Mouse (Mus musculus): ENCODE data around the gene Rpf2. TPM values are rescaled to one million over a fixed set of nuclear protein-coding genes. Genes with fewer than 3 reads are reported as not detected.
A peak's percentile ranks its signal among the peaks of the same experiment; 100 is the strongest.

Gene Rpf2
- polyA plus RNA-seq (2015; fragmentation: Nextera tagmentation; extraction: Ambion mirVana), result 50.6 and 52.4 TPM in 2 replicates

- no peaks in the 10 kb centered on the region for H3K27me3 ChIP-seq (ENCODE audit: control insufficient read depth, insufficient read depth, low read depth, low read length)
- H3K36me3 ChIP-seq (ENCODE audit: control insufficient read depth, insufficient read depth, low read length), result peaks cover 29% of the 10 kb centered on the region
- H3K9ac ChIP-seq (ENCODE audit: low read length), result peak within 1 kb of the TSS; percentile 80
- H3K4me2 ChIP-seq (ENCODE audit: low read depth, low read length), result peak within 1 kb of the TSS; percentile 80
- peak; percentile 94 for ATAC-seq (ENCODE audit: low read depth)
- H3K9me3 ChIP-seq (ENCODE audit: control insufficient read depth, low read length), result no peaks in the 10 kb centered on the region
- H3K4me3 ChIP-seq (ENCODE audit: low read length), result peak within 1 kb of the TSS; percentile 86
- 0 out of 2 replicates have a peak, but pooled peaks cover 5% of the 10 kb centered on the region for H3K4me1 ChIP-seq (replicated peaks; ENCODE audit: control insufficient read depth, insufficient read depth, low read length)
- under 1% methylated on average over 54 of the region's 54 CpGs for WGBS
- H3K27ac ChIP-seq (ENCODE audit: low read length), result peak within 1 kb of the TSS; percentile 70
Observed at GRCm38 (mm10) chr10:40246374-40247165, at the start of gene Rpf2. Rpf2 (minus strand) TSS chr10:40247036.

- Histone ChIP-seq H3K4me2 (ENCODE audit: low read depth, low read length) (no peak overlapping the region), H3K27me3 (ENCODE audit: control insufficient read depth, insufficient read depth, low read depth, low read length) (no peaks in the 10 kb centered on the region), H3K4me1 (replicated peaks; ENCODE audit: control insufficient read depth, insufficient read depth, low read length) (no peaks in the 10 kb centered on the region), H3K36me3 (ENCODE audit: control insufficient read depth, insufficient read depth, low read length) (peaks cover 12% of the 10 kb centered on the region), H3K27ac (ENCODE audit: low read length) (no peak overlapping the region), H3K4me3 (ENCODE audit: low read length) (no peak overlapping the region), H3K9ac (ENCODE audit: low read length) (no peak overlapping the region), H3K9me3 (ENCODE audit: control insufficient read depth, low read length) (no peaks in the 10 kb centered on the region)
- WGBS, result 91% methylated on average over 6 of the region's 6 CpGs
- no peak for ATAC-seq (ENCODE audit: low read depth)
Observed at GRCm38 (mm10) chr10:40292640-40293039, 45.8 kb upstream of the Rpf2 start.

GRCm38 (mm10) chr10:40286767-40287166, 39.9 kb upstream of the Rpf2 start:
- Histone ChIP-seq H3K9ac (ENCODE audit: low read length) (no peak overlapping the region), H3K4me2 (ENCODE audit: low read depth, low read length) (no peak overlapping the region), H3K4me1 (replicated peaks; ENCODE audit: control insufficient read depth, insufficient read depth, low read length) (no peaks in the 10 kb centered on the region), H3K4me3 (ENCODE audit: low read length) (no peak overlapping the region), H3K27me3 (ENCODE audit: control insufficient read depth, insufficient read depth, low read depth, low read length) (no peaks in the 10 kb centered on the region), H3K27ac (ENCODE audit: low read length) (no peak overlapping the region), H3K36me3 (ENCODE audit: control insufficient read depth, insufficient read depth, low read length) (peaks cover 17% of the 10 kb centered on the region), H3K9me3 (ENCODE audit: control insufficient read depth, low read length) (no peaks in the 10 kb centered on the region)
- ATAC-seq (ENCODE audit: low read depth), result no peak
- WGBS, result 91% methylated on average over 1 of the region's 1 CpGs

- Histone ChIP-seq H3K9ac (ENCODE audit: low read length) (no peak overlapping the region), H3K27me3 (ENCODE audit: control insufficient read depth, insufficient read depth, low read depth, low read length) (no peaks in the 10 kb centered on the region), H3K27ac (ENCODE audit: low read length) (no peak overlapping the region), H3K4me3 (ENCODE audit: low read length) (no peak overlapping the region), H3K4me1 (replicated peaks; ENCODE audit: control insufficient read depth, insufficient read depth, low read length) (no peaks in the 10 kb centered on the region), H3K9me3 (ENCODE audit: control insufficient read depth, low read length) (no peaks in the 10 kb centered on the region), H3K36me3 (ENCODE audit: control insufficient read depth, insufficient read depth, low read length) (peaks cover 14% of the 10 kb centered on the region), H3K4me2 (ENCODE audit: low read depth, low read length) (no peak overlapping the region)
- 90% methylated on average over 1 of the region's 1 CpGs for WGBS
- ATAC-seq (ENCODE audit: low read depth), result no peak
Observed at GRCm38 (mm10) chr10:40285571-40285970, 38.7 kb upstream of the Rpf2 start.

DNA sequence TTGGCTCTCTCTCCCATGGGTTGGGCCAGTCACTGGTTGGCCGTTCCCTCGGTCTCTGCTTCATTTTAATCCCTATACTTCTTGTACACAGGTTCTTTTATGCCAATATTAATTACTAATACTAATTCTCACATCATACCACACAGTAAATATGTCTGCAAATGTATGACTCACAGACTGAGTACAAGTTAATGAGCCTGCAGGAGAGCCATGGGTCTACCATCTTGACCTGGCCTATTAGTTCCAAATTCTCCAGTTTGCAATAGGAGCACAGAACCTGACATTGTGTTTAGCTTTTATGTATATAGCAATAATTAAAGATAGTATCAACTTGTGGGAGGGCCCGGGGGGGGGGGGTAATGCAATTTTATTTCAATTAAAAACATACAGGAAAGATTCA, 38.2 kb upstream of the Rpf2 start:
- Histone ChIP-seq H3K4me3 (ENCODE audit: low read length) (no peak overlapping the region), H3K4me2 (ENCODE audit: low read depth, low read length) (no peak overlapping the region), H3K36me3 (ENCODE audit: control insufficient read depth, insufficient read depth, low read length) (peaks cover 12% of the 10 kb centered on the region), H3K9ac (ENCODE audit: low read length) (no peak overlapping the region), H3K27me3 (ENCODE audit: control insufficient read depth, insufficient read depth, low read depth, low read length) (no peaks in the 10 kb centered on the region), H3K9me3 (ENCODE audit: control insufficient read depth, low read length) (no peaks in the 10 kb centered on the region), H3K27ac (ENCODE audit: low read length) (no peak overlapping the region), H3K4me1 (replicated peaks; ENCODE audit: control insufficient read depth, insufficient read depth, low read length) (no peaks in the 10 kb centered on the region)
- no peak for ATAC-seq (ENCODE audit: low read depth)
- WGBS, result 89% methylated on average over 3 of the region's 3 CpGs

GRCm38 (mm10) chr10:40284179-40284831, 37.5 kb upstream of the Rpf2 start:
- Histone ChIP-seq H3K27ac (ENCODE audit: low read length) (no peak overlapping the region), H3K27me3 (ENCODE audit: control insufficient read depth, insufficient read depth, low read depth, low read length) (no peaks in the 10 kb centered on the region), H3K9ac (ENCODE audit: low read length) (no peak overlapping the region), H3K36me3 (ENCODE audit: control insufficient read depth, insufficient read depth, low read length) (peaks cover 10% of the 10 kb centered on the region), H3K4me1 (replicated peaks; ENCODE audit: control insufficient read depth, insufficient read depth, low read length) (no peaks in the 10 kb centered on the region), H3K4me3 (ENCODE audit: low read length) (no peak overlapping the region), H3K9me3 (ENCODE audit: control insufficient read depth, low read length) (no peaks in the 10 kb centered on the region), H3K4me2 (ENCODE audit: low read depth, low read length) (no peak overlapping the region)
- no peak for ATAC-seq (ENCODE audit: low read depth)
- WGBS, result 85% methylated on average over 10 of the region's 10 CpGs

DNA sequence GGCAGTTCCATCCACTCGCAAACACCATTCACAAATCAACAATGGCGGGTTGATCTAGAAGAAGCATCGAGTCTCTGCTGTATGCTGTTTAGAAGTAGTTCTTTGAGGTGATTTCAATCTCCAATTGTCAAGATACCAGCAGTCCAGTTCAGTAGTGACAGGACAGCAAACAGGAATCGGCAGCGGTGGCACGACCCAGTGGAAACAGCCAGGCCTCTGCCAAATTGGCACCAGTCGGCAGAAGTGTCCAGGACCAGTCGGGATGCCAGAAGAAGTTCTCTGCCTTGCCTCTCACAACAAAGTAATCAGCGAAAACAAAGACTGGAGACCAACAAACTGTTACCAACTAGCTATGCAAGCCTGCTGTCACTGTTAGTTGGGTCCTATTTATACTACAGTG, 36.8 kb upstream of the Rpf2 start:
- H3K27me3 ChIP-seq (ENCODE audit: control insufficient read depth, insufficient read depth, low read depth, low read length), result no peaks in the 10 kb centered on the region
- ATAC-seq (ENCODE audit: low read depth), result no peak
- H3K9ac ChIP-seq (ENCODE audit: low read length), result no peak overlapping the region
- 91% methylated on average over 9 of the region's 9 CpGs for WGBS
- no peaks in the 10 kb centered on the region for H3K9me3 ChIP-seq (ENCODE audit: control insufficient read depth, low read length)
- H3K36me3 ChIP-seq (ENCODE audit: control insufficient read depth, insufficient read depth, low read length), result peaks cover 10% of the 10 kb centered on the region
- no peaks in the 10 kb centered on the region for H3K4me1 ChIP-seq (replicated peaks; ENCODE audit: control insufficient read depth, insufficient read depth, low read length)
- H3K4me3 ChIP-seq (ENCODE audit: low read length), result no peak overlapping the region
- no peak overlapping the region for H3K27ac ChIP-seq (ENCODE audit: low read length)
- no peak overlapping the region for H3K4me2 ChIP-seq (ENCODE audit: low read depth, low read length)

- Histone ChIP-seq H3K9ac (ENCODE audit: low read length) (no peak overlapping the region), H3K36me3 (ENCODE audit: control insufficient read depth, insufficient read depth, low read length) (peaks cover 8% of the 10 kb centered on the region), H3K27ac (ENCODE audit: low read length) (no peak overlapping the region), H3K9me3 (ENCODE audit: control insufficient read depth, low read length) (no peaks in the 10 kb centered on the region), H3K4me3 (ENCODE audit: low read length) (no peak overlapping the region), H3K4me2 (ENCODE audit: low read depth, low read length) (no peak overlapping the region), H3K4me1 (replicated peaks; ENCODE audit: control insufficient read depth, insufficient read depth, low read length) (no peaks in the 10 kb centered on the region; the same call in 1 of the 2 replicates), H3K27me3 (ENCODE audit: control insufficient read depth, insufficient read depth, low read depth, low read length) (no peaks in the 10 kb centered on the region)
- ATAC-seq (ENCODE audit: low read depth), result no peak
- WGBS, result 91% methylated on average over 2 of the region's 2 CpGs
Observed at GRCm38 (mm10) chr10:40281565-40281964, 34.7 kb upstream of the Rpf2 start.

DNA sequence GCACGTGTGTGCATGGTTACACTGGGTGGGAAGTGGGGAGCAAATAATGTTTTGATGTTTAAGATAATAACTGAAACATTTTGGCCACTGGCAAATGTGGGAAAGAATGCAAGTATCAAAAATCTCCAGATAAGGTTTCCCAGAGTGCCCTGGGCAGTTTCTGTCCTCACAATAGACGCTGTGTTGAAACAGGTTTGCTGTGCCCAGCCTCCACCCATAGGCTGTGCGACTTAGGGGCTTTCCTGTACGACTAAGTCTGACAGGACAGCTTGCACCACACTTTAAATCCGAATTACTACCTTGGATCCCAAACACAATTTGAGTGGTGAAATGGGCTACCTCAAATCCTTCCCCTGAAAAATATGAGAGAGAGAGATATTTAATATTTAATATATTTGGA, 31.5 kb upstream of the Rpf2 start:
- Histone ChIP-seq H3K4me2 (ENCODE audit: low read depth, low read length) (no peak overlapping the region), H3K36me3 (ENCODE audit: control insufficient read depth, insufficient read depth, low read length) (no peaks in the 10 kb centered on the region), H3K9me3 (ENCODE audit: control insufficient read depth, low read length) (no peaks in the 10 kb centered on the region), H3K27me3 (ENCODE audit: control insufficient read depth, insufficient read depth, low read depth, low read length) (no peaks in the 10 kb centered on the region), H3K4me1 (replicated peaks; ENCODE audit: control insufficient read depth, insufficient read depth, low read length) (no peaks in the 10 kb centered on the region; the same call in 1 of the 2 replicates), H3K4me3 (ENCODE audit: low read length) (no peak overlapping the region), H3K9ac (ENCODE audit: low read length) (no peak overlapping the region), H3K27ac (ENCODE audit: low read length) (no peak overlapping the region; the same call in 1 of the 2 replicates)
- 39% methylated on average over 5 of the region's 5 CpGs for WGBS
- peak; percentile 65; the same call in 1 of the 2 replicates for ATAC-seq (ENCODE audit: low read depth)
